Mouse (Mus musculus) heart, adult 2 months (tissue): ENCODE measurements at regions not wholly inside any gene's neighbourhood (a gene's known extent, or its start where the extent isn't known, plus 50 kb on each side); places are given as distances from the start of the nearest gene placed in this dataset.

Experiments used
- DNase-seq, 2 experiments: peaks; one replicate each; pipeline ENCODE4 v3.0.0; 2021
- H3K27ac ChIP-seq: fragments of 200-600 bp; 2 replicates; pipeline ENCODE4 v1.8.1; 2022
- H3K27me3 ChIP-seq: fragments of 200-500 bp; 2 replicates; pipeline ENCODE4 v1.6.1; 2012; ENCODE audit warnings: mild to moderate bottlenecking, low read length, inconsistent platforms, mixed read lengths; ENCODE audit not compliant: control insufficient read depth, insufficient read depth
- H3K36me3 ChIP-seq: fragments of 200-500 bp; 2 replicates; pipeline ENCODE4 v1.6.1; 2012; ENCODE audit warnings: low read length, inconsistent platforms; ENCODE audit not compliant: control insufficient read depth, insufficient read depth
- H3K4me1 ChIP-seq: fragments of 200-500 bp; 2 replicates; pipeline ENCODE4 v1.6.1; 2011; ENCODE audit warnings: low read length; ENCODE audit not compliant: control insufficient read depth, insufficient read depth
- H3K4me3 ChIP-seq: fragments of 200-600 bp; 2 replicates; pipeline ENCODE4 v1.8.1; 2022
- H3K79me2 ChIP-seq: fragments of 200-500 bp; replicated peaks from 2 replicates; pipeline ENCODE4 v1.6.1; 2012; ENCODE audit warnings: mild to moderate bottlenecking, inconsistent platforms, low read length, moderate library complexity, mixed read lengths; ENCODE audit not compliant: control insufficient read depth, insufficient read depth
- H3K9ac ChIP-seq: fragments of 200-500 bp; 2 replicates; pipeline ENCODE4 v1.6.1; 2012; ENCODE audit warnings: low read depth, mild to moderate bottlenecking, control low read depth, inconsistent platforms, low read length, mixed read lengths
- CTCF ChIP-seq: fragments of 200-600 bp; IDR thresholded peaks from 2 replicates; pipeline ENCODE4 v1.8.1; 2022; ENCODE audit warnings: antibody characterized with exemption, mild to moderate bottlenecking, moderate library complexity
- EP300 ChIP-seq: fragments of 200-500 bp; IDR thresholded peaks from 2 replicates; pipeline ENCODE4 v1.6.1; 2011; ENCODE audit warnings: low read depth, low read length, control low read depth; ENCODE audit not compliant: insufficient read depth
- POLR2A ChIP-seq: fragments of 200-500 bp; IDR thresholded peaks from 2 replicates; pipeline ENCODE4 v1.6.1; 2011; ENCODE audit warnings: mild to moderate bottlenecking, low read depth, low read length, control low read depth; ENCODE audit not compliant: insufficient read depth
- WGBS: fragments of 180-500 bp; shearing (Covaris S2); methylation state at CpG from one replicate; pipeline ENCODE4 v1.1.7; 2018; 5-methylcytosine and 5-hydroxymethylcytosine counted together
- intact Hi-C: fragments of 180-260 bp; cut with DNase I; formaldehyde crosslinking; loops from one replicate; pipeline ENCODE4 v1.15.1; 2025

DNA sequence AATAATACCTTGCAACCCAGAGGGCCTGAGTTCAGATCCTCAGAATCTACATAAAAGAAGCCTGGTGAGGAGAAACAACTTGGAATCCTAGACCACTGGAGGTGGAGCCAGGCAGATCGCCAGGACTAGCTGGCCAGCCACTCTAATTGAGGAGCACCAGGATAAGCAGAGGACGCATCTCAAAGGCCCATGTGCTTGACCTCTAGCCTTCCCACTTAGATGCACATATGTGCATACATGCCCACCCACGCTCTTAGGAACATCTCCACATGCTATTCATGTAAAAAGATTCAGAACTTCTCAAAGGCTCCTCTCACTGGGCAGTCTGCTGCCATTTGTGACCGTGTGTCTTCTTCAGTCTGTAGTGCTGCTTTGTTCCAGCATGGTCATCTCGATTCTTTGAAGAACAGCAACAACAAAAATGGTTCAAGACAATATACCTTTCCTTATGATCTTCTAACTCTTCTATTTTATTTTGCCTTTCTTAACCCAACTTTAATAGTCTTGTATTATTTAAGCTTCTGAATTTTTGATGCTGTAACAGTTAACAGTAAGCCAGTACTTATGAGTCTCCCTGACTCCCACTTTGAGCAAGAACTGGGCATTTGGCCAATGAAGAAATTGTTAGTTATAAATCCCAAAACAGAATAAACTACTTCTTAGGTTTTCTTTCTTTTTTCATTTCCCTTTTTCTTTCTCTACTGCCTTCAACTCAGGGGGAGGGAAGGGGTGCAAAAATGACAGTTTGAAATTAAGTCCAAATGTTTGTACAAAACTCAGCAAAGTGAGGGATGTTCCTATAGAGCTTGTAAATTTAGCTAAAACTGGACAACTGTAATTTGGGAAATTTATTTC is 108.9 kb downstream of the Pcdh18 start:
- H3K4me1 ChIP-seq, result no peaks in the 10 kb centered on the region; the same call in 1 of the 2 replicates
- intact Hi-C loops, result no loop called here
- WGBS, result 72% methylated on average over 5 of the region's 5 CpGs
- no peaks in the 10 kb centered on the region for H3K36me3 ChIP-seq
- H3K4me3 ChIP-seq, result no peak overlapping the region
- no peak for TF ChIP-seq POLR2A
- no peak for TF ChIP-seq EP300
- no peak for TF ChIP-seq CTCF
- peak in 1 of 2 experiments; percentile 24 for DNase-seq
- no peaks in the 10 kb centered on the region for H3K27me3 ChIP-seq
- H3K9ac ChIP-seq, result no peak overlapping the region
- no peak overlapping the region; the same call in 1 of the 2 replicates for H3K27ac ChIP-seq
- no peaks in the 10 kb centered on the region for H3K79me2 ChIP-seq

DNA sequence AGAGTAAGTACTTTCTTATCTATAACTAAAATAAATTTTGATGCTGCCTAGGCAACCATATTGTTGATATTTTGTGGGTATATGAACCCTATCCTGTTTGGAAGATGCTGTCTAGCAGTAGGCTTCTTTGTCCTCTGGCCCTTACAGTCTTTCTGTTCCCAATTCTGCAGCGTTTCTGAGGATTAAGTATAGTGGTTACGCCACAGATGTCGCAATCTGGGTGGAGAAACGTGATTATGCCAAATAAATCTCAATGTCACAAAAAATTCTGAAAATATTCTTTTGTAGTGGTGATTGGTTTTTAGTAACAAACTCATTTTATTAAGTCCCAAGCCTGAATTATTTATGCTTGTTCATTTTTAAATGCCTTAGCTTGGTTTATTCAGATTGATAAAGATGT is 112.1 kb downstream of the Pcdh18 start:
- intact Hi-C loops, result loop anchor here (5.0 kb wide), 1 partner anchor 112 kb away; the partner anchor contains the start of gene Pcdh18
- no peak overlapping the region for H3K4me3 ChIP-seq
- peaks cover 2% of the 10 kb centered on the region for H3K4me1 ChIP-seq
- 79% methylated on average over 4 of the region's 4 CpGs for WGBS
- peak in 1 of 2 experiments; percentile 8 for DNase-seq
- H3K9ac ChIP-seq, result no peak overlapping the region
- TF ChIP-seq CTCF (no peak), POLR2A (no peak), EP300 (no peak)
- H3K27ac ChIP-seq, result no peak overlapping the region
- no peaks in the 10 kb centered on the region for H3K27me3 ChIP-seq
- no peaks in the 10 kb centered on the region for H3K79me2 ChIP-seq
- H3K36me3 ChIP-seq, result peaks cover 2% of the 10 kb centered on the region; the same call in 1 of the 2 replicates

DNA sequence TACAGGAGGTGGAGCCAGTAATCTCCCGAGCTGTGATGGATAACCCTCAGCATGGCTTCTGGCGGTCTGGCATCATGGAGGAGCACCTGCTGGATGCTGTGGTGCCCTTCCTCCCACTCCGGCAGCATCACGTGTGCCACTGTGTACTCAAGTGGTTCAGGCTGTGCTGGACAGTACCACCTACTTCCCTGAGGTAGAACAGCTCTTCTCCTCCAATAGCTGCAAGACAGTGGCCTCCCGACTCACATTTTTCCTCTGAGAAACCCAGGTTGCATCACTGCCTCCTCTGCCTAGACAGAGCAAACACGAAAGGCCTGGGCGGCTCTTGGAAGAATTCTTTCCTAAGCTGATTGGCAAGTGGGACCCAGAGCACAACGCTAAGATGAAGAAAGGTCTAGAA is 113.3 kb downstream of the Pcdh18 start:
- intact Hi-C loops, result loop anchor here (5.0 kb wide), 1 partner anchor 113 kb away; the partner anchor contains the start of gene Pcdh18
- no peaks in the 10 kb centered on the region for H3K27me3 ChIP-seq
- DNase-seq, result no peak
- H3K36me3 ChIP-seq, result peaks cover 2% of the 10 kb centered on the region; the same call in 1 of the 2 replicates
- no peak overlapping the region for H3K27ac ChIP-seq
- no peaks in the 10 kb centered on the region for H3K79me2 ChIP-seq
- no peak overlapping the region for H3K9ac ChIP-seq
- H3K4me1 ChIP-seq, result peaks cover 2% of the 10 kb centered on the region
- TF ChIP-seq CTCF (no peak), EP300 (no peak), POLR2A (no peak)
- WGBS, result 82% methylated on average over 8 of the region's 8 CpGs
- no peak overlapping the region for H3K4me3 ChIP-seq

DNA sequence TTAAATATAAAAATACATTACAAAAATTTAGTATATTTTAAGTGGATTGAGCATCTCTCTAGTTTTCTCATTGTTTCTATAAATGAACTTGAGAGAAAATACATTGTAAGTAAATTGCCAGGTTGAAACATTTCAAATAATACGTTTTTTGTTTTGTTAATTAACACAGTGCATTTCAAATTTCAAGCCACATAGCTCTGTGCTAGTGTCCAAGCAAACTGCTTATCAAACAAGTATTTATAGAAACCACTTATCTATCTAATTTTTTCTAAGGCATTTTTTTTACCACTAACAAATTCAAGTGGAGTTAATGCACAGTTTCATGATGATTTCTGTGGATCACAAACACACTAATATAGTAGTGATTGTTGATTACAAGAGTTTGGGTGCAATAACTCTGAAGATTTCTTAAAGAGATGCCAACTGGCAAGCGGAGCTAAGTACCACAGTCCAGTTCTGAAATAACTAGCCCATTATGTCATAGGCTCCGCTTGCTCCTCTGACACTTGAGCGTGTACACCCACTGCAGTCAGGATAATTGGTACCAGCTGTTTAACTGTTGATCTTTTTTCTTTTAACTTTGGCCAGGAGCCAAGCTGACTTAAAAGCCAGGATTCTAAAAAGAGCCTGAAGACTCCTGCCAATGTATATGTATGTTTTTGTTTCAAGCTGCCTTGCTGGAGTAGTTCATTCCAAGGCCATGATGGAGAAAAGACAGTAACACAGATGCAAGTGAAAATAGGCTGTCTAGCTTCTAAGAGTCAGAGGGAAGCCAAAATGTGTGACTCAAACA is 115.0 kb downstream of the Pcdh18 start:
- H3K79me2 ChIP-seq, result no peaks in the 10 kb centered on the region
- TF ChIP-seq CTCF (no peak), POLR2A (no peak), EP300 (no peak)
- WGBS, result 20% methylated on average over 4 of the region's 4 CpGs
- H3K36me3 ChIP-seq, result peaks cover 2% of the 10 kb centered on the region; the same call in 1 of the 2 replicates
- peak; percentile 24 to 69 for DNase-seq
- H3K27ac ChIP-seq, result peak overlapping the region; percentile 76
- no peak overlapping the region for H3K4me3 ChIP-seq
- peaks cover 2% of the 10 kb centered on the region for H3K4me1 ChIP-seq
- intact Hi-C loops, result loop anchor here (5.0 kb wide), 1 partner anchor 115 kb away; the partner anchor contains the start of gene Pcdh18
- H3K27me3 ChIP-seq, result no peaks in the 10 kb centered on the region
- H3K9ac ChIP-seq, result no peak overlapping the region

DNA sequence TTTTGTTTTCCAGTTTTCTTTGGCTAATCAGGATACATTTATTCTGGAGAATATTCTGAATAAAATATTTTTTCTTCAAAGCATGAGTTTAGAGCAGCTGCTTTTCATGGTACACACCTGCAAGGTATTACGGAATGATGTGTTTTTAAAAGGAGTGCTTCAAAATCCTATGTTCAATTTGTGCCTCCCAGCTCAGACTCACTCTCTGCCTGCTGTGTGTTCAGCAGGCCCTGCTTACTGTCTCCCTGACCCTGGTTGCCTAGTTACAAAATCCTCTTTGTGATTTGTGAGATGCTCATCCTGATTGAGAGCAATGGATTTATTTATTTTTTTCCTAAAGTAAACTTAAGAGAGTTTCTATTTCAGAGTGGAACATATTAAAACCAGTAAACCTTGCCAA is 115.7 kb downstream of the Pcdh18 start:
- 87% methylated on average over 1 of the region's 1 CpGs for WGBS
- intact Hi-C loops, result loop anchor here (5.0 kb wide), 1 partner anchor 116 kb away; the partner anchor contains the start of gene Pcdh18
- peaks cover 2% of the 10 kb centered on the region for H3K4me1 ChIP-seq
- H3K27me3 ChIP-seq, result no peaks in the 10 kb centered on the region
- no peak overlapping the region for H3K9ac ChIP-seq
- H3K36me3 ChIP-seq, result peaks cover 2% of the 10 kb centered on the region; the same call in 1 of the 2 replicates
- H3K27ac ChIP-seq, result peak overlapping the region; percentile 76
- no peak for DNase-seq
- no peak overlapping the region for H3K4me3 ChIP-seq
- TF ChIP-seq POLR2A, result no peak
- no peak for TF ChIP-seq CTCF
- TF ChIP-seq EP300, result no peak
- no peaks in the 10 kb centered on the region for H3K79me2 ChIP-seq

DNA sequence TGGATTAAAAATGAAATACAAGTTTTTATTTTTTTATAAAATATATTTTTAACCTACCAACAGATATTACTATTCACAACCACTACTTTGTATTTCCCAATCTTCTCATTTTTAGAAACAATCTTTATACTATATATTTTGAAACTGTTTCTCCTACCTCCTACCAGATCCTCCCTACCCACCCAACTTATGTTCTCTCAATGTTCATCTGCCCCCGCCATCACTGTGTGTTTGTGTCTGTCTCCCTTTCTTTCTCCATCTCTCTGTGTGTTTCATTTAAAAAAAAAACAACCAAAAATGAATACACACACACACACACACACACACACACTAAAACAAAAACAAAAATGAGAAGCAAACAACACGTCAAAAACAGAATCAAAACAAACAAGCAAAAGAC is 118.5 kb downstream of the Pcdh18 start:
- no peak for DNase-seq
- H3K79me2 ChIP-seq, result no peaks in the 10 kb centered on the region
- TF ChIP-seq EP300 (no peak), CTCF (no peak), POLR2A (no peak)
- peaks cover 2% of the 10 kb centered on the region; the same call in 1 of the 2 replicates for H3K36me3 ChIP-seq
- WGBS, result 76% methylated on average over 2 of the region's 2 CpGs
- peaks cover 2% of the 10 kb centered on the region for H3K4me1 ChIP-seq
- H3K27me3 ChIP-seq, result no peaks in the 10 kb centered on the region
- intact Hi-C loops, result no loop called here
- H3K9ac ChIP-seq, result no peak overlapping the region
- no peak overlapping the region for H3K4me3 ChIP-seq
- H3K27ac ChIP-seq, result no peak overlapping the region
